Mouse (Mus musculus) forebrain, embryonic 14.5 days (tissue): ENCODE measurements around the gene Olfr1418. TPM values are rescaled to one million over a fixed set of nuclear protein-coding genes. Genes with fewer than 3 reads are reported as not detected.

Experiments used
- ATAC-seq: fragments of 200-750 bp; cut with Nextera tagmentation; 2 replicates; pipeline ENCODE4 v1.8.0; 2017; ENCODE audit warnings: mild to moderate bottlenecking, moderate library complexity
- DNase-seq: peaks from one replicate; pipeline ENCODE4 v3.0.0-alpha.2; 2015; ENCODE audit warnings: low spot score
- H3K27ac ChIP-seq: fragments of 300-500 bp; sonication (generic); 2 replicates; pipeline ENCODE4 v1.5.1; 2014; ENCODE audit warnings: low read depth, mild to moderate bottlenecking, control low read depth, low read length, moderate library complexity
- H3K27me3 ChIP-seq: fragments of 300-500 bp; sonication (generic); replicated peaks from 2 replicates; pipeline ENCODE4 v1.6.1; 2014; ENCODE audit warnings: low read length, control low read depth, mixed read lengths; ENCODE audit not compliant: control insufficient read depth, insufficient read depth
- H3K36me3 ChIP-seq: fragments of 300-500 bp; sonication (generic); 2 replicates; pipeline ENCODE4 v1.6.1; 2014; ENCODE audit warnings: low read length, control low read depth; ENCODE audit not compliant: control insufficient read depth, insufficient read depth
- H3K4me1 ChIP-seq: fragments of 300-500 bp; sonication (generic); 2 replicates; pipeline ENCODE4 v1.6.1; 2014; ENCODE audit warnings: antibody characterized with exemption, low read length, control low read depth; ENCODE audit not compliant: control insufficient read depth, insufficient read depth
- H3K4me2 ChIP-seq: fragments of 300-500 bp; sonication (generic); 2 replicates; pipeline ENCODE4 v1.6.1; 2014; ENCODE audit warnings: mild to moderate bottlenecking, control low read depth, low read length
- H3K4me3 ChIP-seq: fragments of 300-500 bp; sonication (generic); 2 replicates; pipeline ENCODE4 v1.5.1; 2014; ENCODE audit warnings: low read depth, low read length, control low read depth
- H3K9ac ChIP-seq: fragments of 300-500 bp; sonication (generic); 2 replicates; pipeline ENCODE4 v1.6.1; 2014; ENCODE audit warnings: mild to moderate bottlenecking, low read length, control low read depth, moderate library complexity
- H3K9me3 ChIP-seq: fragments of 300-500 bp; sonication (generic); replicated peaks from 2 replicates; pipeline ENCODE4 v1.6.1; 2016; ENCODE audit warnings: low read length, control low read depth, mixed read lengths; ENCODE audit not compliant: control insufficient read depth
- WGBS: fragments of 180-500 bp; shearing (Covaris S2); extraction: QIAGEN DNeasy Blood & Tissue Kit; methylation state at CpG from one replicate; pipeline ENCODE4 v1.1.7; 2014; 5-methylcytosine and 5-hydroxymethylcytosine counted together
- polyA plus RNA-seq: library from polyadenylated mRNA; unstranded; fragments of >200 nt; fragmentation: Nextera tagmentation; extraction: Ambion mirVana; gene quantifications from 2 replicates; pipeline ENCODE4 v1.2.1, GENCODE M21; 2014

Gene Olfr1418
- polyA plus RNA-seq, 1 experiment from 2014 or later: not detected

GRCm38 (mm10) chr19:11804423-11804822 lies 56.4 kb downstream of the Olfr1418 start:
- 79% methylated on average over 1 of the region's 1 CpGs for WGBS
- Histone ChIP-seq H3K9me3 (no peaks in the 10 kb centered on the region), H3K27me3 (no peaks in the 10 kb centered on the region), H3K4me3 (no peak overlapping the region), H3K4me1 (no peaks in the 10 kb centered on the region), H3K9ac (no peak overlapping the region), H3K36me3 (no peaks in the 10 kb centered on the region), H3K27ac (no peak overlapping the region), H3K4me2 (no peak overlapping the region)
- no peak for DNase-seq
- no peak for ATAC-seq

Other genes starting within 250 kb of the Olfr1418 start
- gene Ms4a2, start 237.3 kb downstream of the Olfr1418 start, polyA plus RNA-seq: not detected in 2 replicates
- gene Ms4a3, start 220.2 kb downstream of the Olfr1418 start, polyA plus RNA-seq: not detected in 2 replicates
- gene Oosp2, start 200.5 kb downstream of the Olfr1418 start, polyA plus RNA-seq: not detected in 2 replicates
- gene Oosp1, start 169.9 kb downstream of the Olfr1418 start, polyA plus RNA-seq: not detected in 2 replicates
- gene Oosp3, start 164.0 kb downstream of the Olfr1418 start, polyA plus RNA-seq: not detected in 2 replicates
- gene Gif, start 113.5 kb downstream of the Olfr1418 start, polyA plus RNA-seq: not detected in 2 replicates
- 48.6 and 52.0 TPM in 2 replicates for gene Mrpl16, start 90.7 kb downstream of the Olfr1418 start, polyA plus RNA-seq
- gene Stx3, start 41.7 kb downstream of the Olfr1418 start, polyA plus RNA-seq: 11.8 and 14.5 TPM in 2 replicates
- gene Olfr1417, start 21.8 kb downstream of the Olfr1418 start, polyA plus RNA-seq: not detected in 2 replicates
- not detected in 2 replicates for gene Olfr1419, start 14.0 kb upstream of the Olfr1418 start, polyA plus RNA-seq
- gene Olfr1420, start 25.5 kb upstream of the Olfr1418 start, polyA plus RNA-seq: not detected in 2 replicates
- gene Patl1, start 51.3 kb upstream of the Olfr1418 start, polyA plus RNA-seq: 16.1 and 21.2 TPM in 2 replicates
- gene Osbp, start 104.9 kb upstream of the Olfr1418 start, polyA plus RNA-seq: 7.2 and 7.4 TPM in 2 replicates
- gene Olfr1423, start 180.3 kb upstream of the Olfr1418 start, polyA plus RNA-seq: not detected in 2 replicates
- not detected in 2 replicates for gene Olfr1424, start 201.6 kb upstream of the Olfr1418 start, polyA plus RNA-seq
- gene Olfr1425, start 216.7 kb upstream of the Olfr1418 start, polyA plus RNA-seq: not detected in 2 replicates
- not detected in 2 replicates for gene Olfr1426, start 230.9 kb upstream of the Olfr1418 start, polyA plus RNA-seq
- not detected in 2 replicates for gene Olfr1427, start 242.3 kb upstream of the Olfr1418 start, polyA plus RNA-seq